Mouse (Mus musculus): Measurements from ENCODE around the gene Krt73.

DNA sequence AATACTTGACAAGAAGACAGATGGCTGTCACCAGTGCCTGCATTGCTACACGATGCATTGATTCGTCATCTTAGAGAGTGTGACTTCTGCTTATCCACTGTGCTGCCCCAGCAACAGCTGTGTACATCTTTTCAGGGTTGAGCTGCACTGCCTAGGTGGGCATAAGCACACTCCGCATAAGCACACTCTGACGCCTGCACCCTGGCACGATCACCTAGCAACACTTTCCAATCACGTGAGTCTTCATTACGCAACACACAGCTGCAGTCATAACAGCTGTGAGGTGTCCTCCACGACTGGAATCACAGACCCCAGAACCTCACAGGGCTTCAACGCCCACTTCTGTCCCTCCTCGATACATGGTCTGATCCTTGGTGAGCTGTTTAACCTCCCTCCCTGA, 28.7 kb downstream of the Krt73 start:
- no peak for TF ChIP-seq CTCF (conservative IDR thresholded peaks at IDR 0.05; ENCODE audit: insufficient read depth, insufficient read length, low read depth, low read length)
- TF ChIP-seq POLR2A (IDR thresholded peaks at IDR 0.05; ENCODE audit: low read depth, low read length) = no peak

Data from kidney, adult 2 months (tissue).